Mouse (Mus musculus) liver, adult 2 months (tissue): ENCODE data around the gene Ankrd11.

ENCODE experiments used
- CTCF ChIP-seq: fragments of 200-500 bp; IDR thresholded peaks from 2 replicates; pipeline ENCODE4 v1.5.1; 2011; ENCODE audit warnings: low read depth, low read length, control low read depth
- POLR2A ChIP-seq: fragments of 200-500 bp; IDR thresholded peaks from 2 replicates; pipeline ENCODE4 v1.6.1; 2011; ENCODE audit warnings: low read length, control low read depth; ENCODE audit not compliant: insufficient read depth; ENCODE audit errors: extremely low read depth

- TF ChIP-seq CTCF (peak; percentile 60), POLR2A (no peak)
These were observed 99.0 kb downstream of the Ankrd11 start for GRCm38 (mm10) chr8:122942803-122943713.
